Mouse (Mus musculus): ENCODE data around the gene Hemk1. TPM values are rescaled to one million over a fixed set of nuclear protein-coding genes. Genes with fewer than 3 reads are reported as not detected.
A peak's percentile ranks its signal among the peaks of the same experiment; 100 is the strongest.

Hemk1 gene
- polyA plus RNA-seq, 1 experiment from 2014 or later: 5.9 TPM

DNA sequence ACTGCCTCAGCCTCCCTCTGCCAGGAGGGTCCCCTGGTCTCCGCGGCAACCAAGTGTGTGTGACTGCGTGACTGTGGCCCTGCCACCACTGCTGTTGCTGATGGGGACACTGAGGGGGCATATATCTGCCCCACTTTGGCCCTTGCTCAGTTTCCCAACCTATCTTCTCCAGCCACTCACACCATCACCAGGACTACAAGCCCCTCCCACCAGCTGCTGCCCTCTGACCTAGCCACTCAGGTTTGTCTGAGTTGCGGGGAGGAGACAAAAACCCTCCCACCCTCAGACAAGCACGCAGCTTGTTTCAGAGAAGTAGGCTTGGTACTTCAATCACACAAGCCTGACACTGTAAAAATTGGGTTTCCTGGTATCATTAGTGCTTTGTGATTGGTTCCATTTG is 37.3 kb upstream of the Hemk1 start:
- peaks cover 38% of the 10 kb centered on the region for H3K27me3 ChIP-seq (replicated peaks; ENCODE audit: control insufficient read depth, insufficient read depth, low read length)
- WGBS: 21% methylated on average over 5 of the region's 5 CpGs
- no peak overlapping the region for H3K4me3 ChIP-seq (ENCODE audit: low read depth, low read length)
- no peak overlapping the region for H3K9ac ChIP-seq (ENCODE audit: low read depth, low read length)
- no peak for TF ChIP-seq CTCF (IDR thresholded peaks at IDR 0.05; ENCODE audit: low read depth)
- no peaks in the 10 kb centered on the region for H3K9me3 ChIP-seq (ENCODE audit: control insufficient read depth)
- H3K27ac ChIP-seq (ENCODE audit: low read depth, low read length): no peak overlapping the region
- no peak for ATAC-seq
- H3K4me2 ChIP-seq (replicated peaks; ENCODE audit: low read depth): no peak overlapping the region
- H3K4me1 ChIP-seq (replicated peaks; ENCODE audit: control insufficient read depth, insufficient read depth, low read length): no peaks in the 10 kb centered on the region
- no peaks in the 10 kb centered on the region for H3K36me3 ChIP-seq (ENCODE audit: control insufficient read depth, insufficient read depth)

DNA sequence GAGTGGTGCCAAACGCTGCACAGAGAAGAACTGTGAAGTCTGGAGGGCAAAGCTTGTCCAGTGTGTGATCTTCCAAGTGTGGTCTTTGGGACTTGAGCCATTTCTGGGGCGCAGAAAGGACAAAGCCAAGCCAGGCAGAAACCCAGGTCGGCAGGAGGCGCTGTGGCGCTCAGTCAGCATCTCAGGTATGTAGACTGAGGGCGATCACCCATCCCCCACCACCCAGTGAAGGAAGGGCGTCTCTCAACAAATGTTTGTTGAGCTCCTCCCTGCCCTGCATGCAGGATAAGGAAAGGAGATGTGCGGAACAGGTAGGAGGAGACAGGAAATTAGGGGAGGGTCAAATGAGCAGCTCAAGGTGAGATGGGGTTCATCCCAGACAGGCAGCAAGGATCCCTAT is 36.5 kb upstream of the Hemk1 start:
- peak; percentile 61 for TF ChIP-seq CTCF (IDR thresholded peaks at IDR 0.05; ENCODE audit: low read depth)
- peaks cover 37% of the 10 kb centered on the region for H3K27me3 ChIP-seq (replicated peaks; ENCODE audit: control insufficient read depth, insufficient read depth, low read length)
- no peak for ATAC-seq

DNA sequence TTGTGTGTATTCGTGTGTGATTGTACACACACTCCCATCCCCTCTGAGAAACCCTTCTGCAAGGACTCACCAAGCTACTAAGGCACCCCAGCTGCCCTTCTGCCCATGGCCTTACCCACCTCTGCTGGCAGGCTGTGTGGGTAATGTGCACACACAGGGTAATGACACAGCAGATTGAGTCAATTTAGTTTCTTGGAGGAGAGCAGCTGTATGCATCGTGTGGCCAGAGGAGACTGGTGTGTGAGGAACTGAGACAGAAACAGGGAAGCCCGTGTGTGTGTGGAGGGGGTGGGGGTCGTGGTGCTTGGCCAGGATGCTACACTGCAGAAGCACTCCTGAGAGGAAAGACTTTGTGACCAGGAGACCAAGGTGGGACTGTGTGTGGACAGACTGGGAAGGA is 34.3 kb upstream of the Hemk1 start:
- Histone ChIP-seq H3K9ac (ENCODE audit: low read depth, low read length) (no peak overlapping the region), H3K27ac (ENCODE audit: low read depth, low read length) (no peak overlapping the region), H3K9me3 (ENCODE audit: control insufficient read depth) (no peaks in the 10 kb centered on the region), H3K4me1 (replicated peaks; ENCODE audit: control insufficient read depth, insufficient read depth, low read length) (no peaks in the 10 kb centered on the region), H3K27me3 (replicated peaks; ENCODE audit: control insufficient read depth, insufficient read depth, low read length) (peaks cover 16% of the 10 kb centered on the region; the same call in 1 of the 2 replicates), H3K4me2 (replicated peaks; ENCODE audit: low read depth) (no peak overlapping the region), H3K4me3 (ENCODE audit: low read depth, low read length) (no peak overlapping the region), H3K36me3 (ENCODE audit: control insufficient read depth, insufficient read depth) (no peaks in the 10 kb centered on the region)
- no peak for TF ChIP-seq CTCF (IDR thresholded peaks at IDR 0.05; ENCODE audit: low read depth)
- WGBS: 72% methylated on average over 4 of the region's 4 CpGs
- ATAC-seq: no peak

More for the DNA sequence above, 36.5 kb upstream of the Hemk1 start:
- no peaks in the 10 kb centered on the region for H3K9me3 ChIP-seq (ENCODE audit: control insufficient read depth)
- 7% methylated on average over 8 of the region's 8 CpGs for WGBS
- no peak overlapping the region for H3K9ac ChIP-seq (ENCODE audit: low read depth, low read length)
- H3K4me3 ChIP-seq (ENCODE audit: low read depth, low read length): no peak overlapping the region
- H3K36me3 ChIP-seq (ENCODE audit: control insufficient read depth, insufficient read depth): no peaks in the 10 kb centered on the region
- H3K27ac ChIP-seq (ENCODE audit: low read depth, low read length): no peak overlapping the region
- H3K4me1 ChIP-seq (replicated peaks; ENCODE audit: control insufficient read depth, insufficient read depth, low read length): no peaks in the 10 kb centered on the region
- no peak overlapping the region for H3K4me2 ChIP-seq (replicated peaks; ENCODE audit: low read depth)

DNA sequence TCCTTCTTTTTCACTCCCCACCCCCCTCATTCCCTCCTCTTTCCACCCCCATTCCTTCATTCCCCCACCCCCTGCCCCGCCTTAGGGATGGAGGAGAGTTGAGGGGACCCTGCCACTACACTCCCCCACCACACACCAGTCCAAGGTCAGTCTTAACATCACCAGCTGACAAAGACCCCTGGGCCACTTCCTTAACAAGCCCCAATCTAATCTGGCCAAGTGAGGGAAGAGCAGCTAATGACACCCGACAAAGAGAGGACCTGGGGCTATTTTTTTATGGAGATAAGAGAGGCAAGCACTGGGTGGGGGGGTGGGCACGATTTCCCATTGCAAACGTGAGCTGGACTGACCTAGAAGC is 31.9 kb upstream of the Hemk1 start:
- H3K27ac ChIP-seq (ENCODE audit: low read depth, low read length): no peak overlapping the region
- no peak overlapping the region for H3K4me2 ChIP-seq (replicated peaks; ENCODE audit: low read depth)
- no peak for ATAC-seq
- H3K27me3 ChIP-seq (replicated peaks; ENCODE audit: control insufficient read depth, insufficient read depth, low read length): 0 out of 2 replicates have a peak, but pooled peaks cover 9% of the 10 kb centered on the region
- no peaks in the 10 kb centered on the region for H3K36me3 ChIP-seq (ENCODE audit: control insufficient read depth, insufficient read depth)
- TF ChIP-seq CTCF (IDR thresholded peaks at IDR 0.05; ENCODE audit: low read depth): no peak
- no peak overlapping the region for H3K4me3 ChIP-seq (ENCODE audit: low read depth, low read length)
- H3K4me1 ChIP-seq (replicated peaks; ENCODE audit: control insufficient read depth, insufficient read depth, low read length): no peaks in the 10 kb centered on the region
- H3K9me3 ChIP-seq (ENCODE audit: control insufficient read depth): no peaks in the 10 kb centered on the region
- WGBS: 11% methylated on average over 4 of the region's 4 CpGs
- no peak overlapping the region for H3K9ac ChIP-seq (ENCODE audit: low read depth, low read length)

DNA sequence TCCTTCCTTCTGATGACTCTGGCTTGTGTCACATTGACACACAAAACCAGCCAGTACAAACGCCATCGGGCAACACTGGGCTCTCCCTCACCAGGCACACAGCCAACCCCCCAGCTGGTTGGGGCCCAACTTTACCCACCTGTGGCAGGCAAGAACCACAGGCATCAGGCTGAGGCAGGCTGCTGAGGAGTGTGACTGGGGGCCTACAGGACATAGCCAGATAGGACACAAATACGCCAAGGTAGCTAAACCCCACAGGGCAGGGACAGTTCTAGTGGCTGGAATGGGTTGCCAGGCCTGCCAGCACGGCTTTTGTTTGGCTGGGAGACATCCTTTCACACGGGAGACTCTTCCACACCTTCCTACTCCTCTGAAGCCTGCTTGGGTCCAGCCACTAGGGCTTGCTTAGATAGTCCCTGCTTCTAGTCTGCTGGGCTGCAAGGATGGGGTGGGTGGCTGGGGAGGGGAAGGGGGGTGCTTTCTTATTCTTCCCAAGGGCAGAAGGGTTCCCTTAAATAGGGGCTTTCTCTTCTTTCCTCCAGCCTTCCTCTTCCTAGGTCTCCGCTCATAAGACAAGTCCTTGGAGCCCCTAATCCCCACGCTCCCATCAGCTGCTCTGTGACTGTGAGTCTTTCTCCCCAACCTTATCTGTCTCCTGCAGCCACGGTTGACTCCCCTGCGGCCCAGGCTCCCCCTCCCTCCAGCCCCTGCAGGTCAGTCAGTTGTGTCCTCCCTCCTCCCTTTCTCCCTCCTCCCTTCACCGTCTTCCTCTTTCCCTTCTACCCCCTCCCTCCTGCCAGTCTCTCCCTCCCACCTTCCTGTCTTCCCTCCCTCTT is 31.3 kb upstream of the Hemk1 start:
- H3K4me3 ChIP-seq (ENCODE audit: low read depth, low read length): no peak overlapping the region
- H3K27me3 ChIP-seq (replicated peaks; ENCODE audit: control insufficient read depth, insufficient read depth, low read length): 0 out of 2 replicates have a peak, but pooled peaks cover 7% of the 10 kb centered on the region
- 39% methylated on average over 10 of the region's 10 CpGs for WGBS
- H3K9me3 ChIP-seq (ENCODE audit: control insufficient read depth): no peaks in the 10 kb centered on the region
- TF ChIP-seq CTCF (IDR thresholded peaks at IDR 0.05; ENCODE audit: low read depth): no peak
- H3K4me1 ChIP-seq (replicated peaks; ENCODE audit: control insufficient read depth, insufficient read depth, low read length): no peaks in the 10 kb centered on the region
- H3K27ac ChIP-seq (ENCODE audit: low read depth, low read length): no peak overlapping the region
- H3K4me2 ChIP-seq (replicated peaks; ENCODE audit: low read depth): no peak overlapping the region
- no peaks in the 10 kb centered on the region for H3K36me3 ChIP-seq (ENCODE audit: control insufficient read depth, insufficient read depth)
- ATAC-seq: no peak
- H3K9ac ChIP-seq (ENCODE audit: low read depth, low read length): no peak overlapping the region

DNA sequence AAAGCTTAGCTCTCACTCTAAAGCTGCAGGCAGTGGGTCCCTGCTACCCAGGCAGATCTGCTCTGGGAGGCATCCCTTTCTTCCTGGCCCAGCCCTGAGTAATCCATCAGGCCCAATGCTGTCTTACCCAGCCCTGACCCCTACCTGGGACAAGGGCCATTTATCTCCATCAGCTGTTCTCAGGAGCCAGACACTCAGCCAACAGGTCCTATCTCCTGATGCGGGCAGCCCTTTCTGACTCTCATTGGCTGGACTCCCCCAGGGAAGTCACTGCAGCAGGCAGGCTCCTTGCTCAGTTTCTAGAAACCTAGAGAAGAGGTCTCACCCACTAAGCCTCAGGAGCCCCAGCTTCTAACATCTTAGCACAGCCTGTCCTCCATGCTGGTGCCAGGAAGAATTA is 30.2 kb upstream of the Hemk1 start:
- Histone ChIP-seq H3K9me3 (ENCODE audit: control insufficient read depth) (no peaks in the 10 kb centered on the region), H3K9ac (ENCODE audit: low read depth, low read length) (no peak overlapping the region), H3K36me3 (ENCODE audit: control insufficient read depth, insufficient read depth) (no peaks in the 10 kb centered on the region), H3K4me2 (replicated peaks; ENCODE audit: low read depth) (no peak overlapping the region), H3K27me3 (replicated peaks; ENCODE audit: control insufficient read depth, insufficient read depth, low read length) (no peaks in the 10 kb centered on the region), H3K4me1 (replicated peaks; ENCODE audit: control insufficient read depth, insufficient read depth, low read length) (no peaks in the 10 kb centered on the region), H3K4me3 (ENCODE audit: low read depth, low read length) (no peak overlapping the region), H3K27ac (ENCODE audit: low read depth, low read length) (no peak overlapping the region)
- ATAC-seq: no peak
- TF ChIP-seq CTCF (IDR thresholded peaks at IDR 0.05; ENCODE audit: low read depth): no peak
- 74% methylated on average over 1 of the region's 1 CpGs for WGBS
